Mouse (Mus musculus) heart, embryonic 14.5 days (tissue): ENCODE data around the gene Pde5a. TPM values are rescaled to one million over a fixed set of nuclear protein-coding genes. Genes with fewer than 3 reads are reported as not detected.

Experiments
- ATAC-seq: fragments of 200-750 bp; cut with Nextera tagmentation; 2 replicates; pipeline ENCODE4 v1.8.0; 2017; ENCODE audit warnings: low read depth, moderate TSS enrichment; ENCODE audit not compliant: insufficient number of reproducible peaks, insufficient read depth, low FRiP score
- H3K27ac ChIP-seq, 2 experiments: fragments of 200-500 bp in 1 of 2; fragments of 300-500 bp in 1 of 2; sonication (generic) in 1 of 2; replicated peaks in 1 of 2; 2 replicates each; pipeline ENCODE4 v1.5.1; 2012 to 2014; ENCODE audit warnings: low read depth in 2 of 2, low read length in 2 of 2, control low read depth in 1 of 2, mild to moderate bottlenecking in 1 of 2, mixed read lengths in 1 of 2; ENCODE audit not compliant: control insufficient read depth in 1 of 2, insufficient read depth in 1 of 2
- H3K27me3 ChIP-seq: fragments of 300-500 bp; sonication (generic); 2 replicates; pipeline ENCODE4 v1.6.1; 2014; ENCODE audit warnings: mild to moderate bottlenecking, low read length, control low read depth; ENCODE audit not compliant: control insufficient read depth, insufficient read depth
- H3K36me3 ChIP-seq: fragments of 300-500 bp; sonication (generic); 2 replicates; pipeline ENCODE4 v1.6.1; 2014; ENCODE audit warnings: mild to moderate bottlenecking, control low read depth, low read length, mixed read lengths; ENCODE audit not compliant: control insufficient read depth, insufficient read depth
- H3K4me1 ChIP-seq, 2 experiments: fragments of 200-500 bp in 1 of 2; fragments of 300-500 bp in 1 of 2; sonication (generic) in 1 of 2; 2 replicates each; pipeline ENCODE4 v1.6.1; 2012 to 2014; ENCODE audit warnings: low read length in 2 of 2, control low read depth in 1 of 2, mixed read lengths in 1 of 2; ENCODE audit not compliant: control insufficient read depth in 2 of 2, insufficient read depth in 2 of 2
- H3K4me2 ChIP-seq: fragments of 300-500 bp; sonication (generic); 2 replicates; pipeline ENCODE4 v1.6.1; 2014; ENCODE audit warnings: mild to moderate bottlenecking, low read length
- H3K4me3 ChIP-seq, 2 experiments: fragments of 200-500 bp in 1 of 2; fragments of 300-500 bp in 1 of 2; sonication (generic) in 1 of 2; 2 replicates each; pipeline ENCODE4 v1.5.1; 2012 to 2014; ENCODE audit warnings: low read length in 2 of 2, mild to moderate bottlenecking in 2 of 2, control low read depth in 1 of 2, low read depth in 1 of 2, moderate library complexity in 1 of 2; ENCODE audit not compliant: control insufficient read depth in 1 of 2, insufficient read depth in 1 of 2
- H3K9ac ChIP-seq: fragments of 300-500 bp; sonication (generic); 2 replicates; pipeline ENCODE4 v1.6.1; 2014; ENCODE audit warnings: mild to moderate bottlenecking, low read length
- H3K9me3 ChIP-seq: fragments of 300-500 bp; sonication (generic); 2 replicates; pipeline ENCODE4 v1.6.1; 2016; ENCODE audit warnings: low read length, control low read depth; ENCODE audit not compliant: control insufficient read depth
- WGBS: fragments of 180-500 bp; shearing (Covaris S2); extraction: QIAGEN DNeasy Blood & Tissue Kit; methylation state at CpG from one replicate; pipeline ENCODE4 v1.1.7; 2014; 5-methylcytosine and 5-hydroxymethylcytosine counted together
- polyA plus RNA-seq: library from polyadenylated mRNA; unstranded; fragments of >200 nt; fragmentation: Nextera tagmentation; extraction: Ambion mirVana; gene quantifications from 2 replicates; pipeline ENCODE4 v1.2.1, GENCODE M21; 2014

Pde5a gene
- polyA plus RNA-seq, 1 experiment from 2014 or later: 4.1 TPM

DNA sequence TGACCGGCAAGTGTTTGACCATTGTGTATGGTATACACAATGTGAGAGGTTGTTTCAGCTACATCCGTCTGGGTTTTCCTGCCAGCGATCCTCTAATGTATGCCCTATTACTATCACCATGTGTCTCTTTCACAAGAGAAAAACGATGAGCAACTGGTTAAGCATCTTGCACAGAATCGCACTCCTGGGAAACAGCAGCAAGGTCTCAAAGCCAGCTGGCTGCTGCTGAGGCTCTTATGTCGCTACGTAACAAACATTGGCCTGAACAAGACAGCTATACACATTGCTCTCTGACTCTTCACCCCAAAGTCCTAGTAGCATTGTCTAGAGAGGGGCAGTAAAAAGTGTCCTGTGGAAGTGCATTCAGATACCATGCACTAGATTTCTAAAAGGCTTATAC lies 23.5 kb upstream of the Pde5a start:
- WGBS: 79% methylated on average over 7 of the region's 7 CpGs
- H3K9ac ChIP-seq: no peak overlapping the region
- H3K4me2 ChIP-seq: no peak overlapping the region
- H3K4me3 ChIP-seq: no peak overlapping the region
- ATAC-seq: no peak
- no peaks in the 10 kb centered on the region for H3K36me3 ChIP-seq
- H3K4me1 ChIP-seq: no peaks in the 10 kb centered on the region; a peak in 1 of 4 replicates
- H3K27me3 ChIP-seq: no peaks in the 10 kb centered on the region
- H3K9me3 ChIP-seq: peaks cover 6% of the 10 kb centered on the region; the same call in 1 of the 2 replicates
- no peak overlapping the region for H3K27ac ChIP-seq

DNA sequence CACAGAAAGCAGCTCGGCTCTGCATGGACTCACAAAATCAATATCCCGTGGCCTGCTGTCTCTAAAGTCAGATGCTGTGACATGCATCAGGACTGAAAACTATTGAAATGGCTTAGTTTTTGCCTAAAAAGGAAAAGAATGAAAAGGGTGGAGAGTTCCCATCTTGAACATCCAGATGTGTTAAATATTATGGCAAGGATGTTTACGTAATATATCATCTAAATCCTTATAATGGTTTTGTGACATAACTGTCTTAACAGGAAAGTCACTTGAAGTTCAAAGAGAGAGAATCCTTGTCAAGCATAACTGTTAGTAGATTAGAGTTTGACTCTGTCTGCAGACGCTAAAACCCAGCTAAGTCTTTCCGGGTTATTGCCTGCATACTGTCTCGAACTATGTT lies 20.3 kb upstream of the Pde5a start:
- Histone ChIP-seq H3K27ac (no peak overlapping the region), H3K9me3 (peaks cover 6% of the 10 kb centered on the region; the same call in 1 of the 2 replicates), H3K27me3 (no peaks in the 10 kb centered on the region), H3K36me3 (no peaks in the 10 kb centered on the region), H3K9ac (no peak overlapping the region), H3K4me1 (no peaks in the 10 kb centered on the region; a peak in 1 of 4 replicates), H3K4me3 (no peak overlapping the region), H3K4me2 (no peak overlapping the region)
- no peak for ATAC-seq
- 84% methylated on average over 6 of the region's 6 CpGs for WGBS

DNA sequence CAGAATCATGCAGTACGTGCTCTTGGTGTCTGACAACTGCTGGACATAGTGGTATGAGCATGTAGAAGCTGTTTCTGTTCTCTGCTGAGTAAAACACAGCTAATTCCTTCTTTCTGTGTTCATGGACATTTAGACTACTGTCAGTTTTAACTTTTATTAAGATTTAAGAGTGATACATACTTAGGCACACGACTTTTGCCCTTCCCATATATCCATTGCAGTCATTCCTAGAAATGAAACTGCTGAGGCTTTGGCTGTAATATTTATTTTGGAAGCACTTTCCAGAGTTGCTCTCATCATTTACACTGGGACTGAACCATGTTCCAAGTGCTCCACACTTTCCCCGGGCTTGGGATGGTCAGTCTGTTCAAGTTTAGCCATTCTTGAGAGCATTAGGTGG lies 18.6 kb upstream of the Pde5a start:
- no peak for ATAC-seq
- 65% methylated on average over 3 of the region's 3 CpGs for WGBS
- no peak overlapping the region for H3K27ac ChIP-seq

DNA sequence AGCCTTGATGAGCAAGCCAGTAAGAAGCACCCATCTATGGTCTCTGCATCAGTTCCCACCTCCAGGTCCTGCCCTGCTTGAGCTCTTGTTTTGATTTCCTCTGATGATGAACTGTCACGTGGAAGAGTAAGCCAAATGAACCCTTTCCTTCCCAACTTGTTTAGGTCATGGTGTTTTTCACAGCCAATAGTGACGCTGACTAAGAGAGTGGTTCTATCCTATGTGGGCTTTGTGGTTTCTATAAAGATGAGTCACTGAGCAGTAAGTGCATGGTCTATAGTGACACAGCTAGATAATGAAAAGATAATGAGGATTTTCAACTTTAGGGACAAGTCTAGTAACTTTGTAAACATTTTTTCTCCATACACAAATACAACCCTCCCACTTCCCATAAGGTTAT lies 10.1 kb upstream of the Pde5a start:
- H3K27me3 ChIP-seq: no peaks in the 10 kb centered on the region
- H3K4me1 ChIP-seq: no peaks in the 10 kb centered on the region
- no peaks in the 10 kb centered on the region for H3K36me3 ChIP-seq
- H3K9ac ChIP-seq: no peak overlapping the region
- ATAC-seq: no peak
- H3K4me2 ChIP-seq: no peak overlapping the region
- H3K27ac ChIP-seq: no peak overlapping the region
- H3K4me3 ChIP-seq: no peak overlapping the region
- no peaks in the 10 kb centered on the region for H3K9me3 ChIP-seq
- 73% methylated on average over 2 of the region's 2 CpGs for WGBS

More for the DNA sequence above, 18.6 kb upstream of the Pde5a start:
- H3K4me1 ChIP-seq: no peaks in the 10 kb centered on the region
- no peaks in the 10 kb centered on the region for H3K36me3 ChIP-seq
- H3K27me3 ChIP-seq: no peaks in the 10 kb centered on the region
- no peak overlapping the region for H3K4me3 ChIP-seq
- H3K9me3 ChIP-seq: peaks cover 6% of the 10 kb centered on the region; the same call in 1 of the 2 replicates
- H3K9ac ChIP-seq: no peak overlapping the region
- no peak overlapping the region for H3K4me2 ChIP-seq

DNA sequence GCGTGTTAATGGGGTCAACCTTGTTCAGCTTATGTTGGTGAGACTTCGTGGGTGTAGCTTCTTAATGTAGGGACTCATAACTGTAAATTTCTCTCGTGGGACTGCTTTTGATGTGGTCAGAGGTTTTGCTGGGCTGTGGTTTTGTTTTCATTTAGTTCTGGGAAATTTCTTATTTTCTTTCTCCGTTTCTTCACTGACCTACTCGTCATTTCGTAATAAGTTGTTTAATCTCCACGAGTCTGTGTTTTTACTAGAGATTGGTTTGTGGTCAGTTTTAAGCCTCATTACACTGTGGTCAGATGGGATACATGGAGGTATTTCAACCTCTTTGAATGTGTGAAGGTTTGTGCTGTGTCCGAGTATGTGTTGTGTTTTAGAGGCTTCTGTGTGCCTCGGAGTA lies 7.2 kb upstream of the Pde5a start:
- no peaks in the 10 kb centered on the region for H3K27me3 ChIP-seq
- H3K4me2 ChIP-seq: no peak overlapping the region
- no peak overlapping the region for H3K27ac ChIP-seq
- no peak for ATAC-seq
- H3K36me3 ChIP-seq: no peaks in the 10 kb centered on the region
- H3K4me1 ChIP-seq: no peaks in the 10 kb centered on the region
- no peak overlapping the region for H3K4me3 ChIP-seq
- H3K9me3 ChIP-seq: no peaks in the 10 kb centered on the region
- H3K9ac ChIP-seq: no peak overlapping the region
- WGBS: 79% methylated on average over 9 of the region's 9 CpGs

DNA sequence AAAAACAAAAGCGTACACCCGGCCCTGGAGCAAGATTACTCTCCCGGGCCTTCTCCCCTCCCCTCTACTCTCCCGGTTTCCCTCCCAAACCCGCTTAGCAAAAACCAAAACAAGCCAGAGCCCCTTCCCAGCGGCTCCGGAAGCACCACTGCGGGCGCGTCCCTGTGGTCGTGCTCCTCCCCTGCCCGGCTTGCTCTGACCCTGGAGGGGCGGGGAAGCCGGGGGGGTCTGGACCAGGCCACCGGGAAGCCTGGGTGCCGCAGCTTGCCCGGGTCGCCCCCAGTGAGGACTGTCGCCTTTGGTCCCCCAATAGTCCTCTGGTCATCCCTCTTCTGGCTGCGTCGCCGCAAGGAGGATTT lies 833 bp downstream of the Pde5a start:
- under 1% methylated on average over 22 of the region's 22 CpGs for whole genome bisulfite sequencing

DNA sequence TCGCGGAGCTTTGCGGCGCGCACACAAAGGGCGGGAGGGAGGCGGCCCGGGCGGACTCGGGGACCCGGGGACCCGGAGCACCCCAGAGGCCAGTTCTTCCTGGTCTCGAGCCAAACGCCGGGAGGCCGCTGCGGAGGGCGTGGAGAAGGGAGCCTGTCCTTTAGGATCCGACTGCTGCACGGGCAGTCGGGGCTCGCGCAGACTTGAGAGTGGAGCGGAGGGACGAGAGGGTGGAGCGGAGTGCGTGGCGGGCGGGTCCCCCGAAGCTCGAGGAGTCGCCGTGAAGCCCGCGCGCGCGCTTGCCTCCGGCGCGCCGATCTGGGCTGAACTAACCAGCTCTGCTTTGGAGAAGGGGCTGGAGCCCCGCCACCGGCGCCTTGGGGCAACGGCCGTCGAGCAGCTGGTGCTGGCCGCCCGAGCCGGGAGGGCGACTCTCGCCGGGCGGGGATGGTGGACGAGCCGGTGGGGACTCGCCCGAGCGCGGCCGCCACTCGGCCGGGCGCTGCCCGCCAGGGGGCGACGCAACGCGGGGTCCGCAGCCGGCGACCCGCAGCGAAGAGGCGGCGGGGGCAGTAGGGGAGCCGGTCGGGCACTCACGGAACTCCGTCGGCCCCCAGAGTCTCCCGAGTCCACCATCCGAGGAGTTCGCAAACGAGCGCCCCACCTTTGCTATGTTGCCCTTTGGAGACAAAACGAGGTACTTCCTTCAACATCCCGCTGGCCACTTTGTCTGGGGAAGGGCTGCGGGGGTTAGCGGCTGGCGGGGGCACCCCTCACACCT lies 1.4 kb downstream of the Pde5a start:
- Histone ChIP-seq H3K27me3 (no peaks in the 10 kb centered on the region), H3K27ac (peak overlapping the region; percentile 40 to 83), H3K9me3 (no peaks in the 10 kb centered on the region), H3K36me3 (no peaks in the 10 kb centered on the region), H3K4me1 (no peaks in the 10 kb centered on the region), H3K9ac (peak overlapping the region; percentile 86), H3K4me2 (peak overlapping the region; percentile 90), H3K4me3 (peak overlapping the region; percentile 82 to 85)
- WGBS: under 1% methylated on average over 89 of the region's 92 CpGs
- ATAC-seq: peak; percentile 82

More for the DNA sequence above, 833 bp downstream of the Pde5a start:
- Histone ChIP-seq H3K27me3 (no peaks in the 10 kb centered on the region), H3K9ac (peak overlapping the region; percentile 86), H3K4me1 (no peaks in the 10 kb centered on the region), H3K36me3 (no peaks in the 10 kb centered on the region), H3K4me2 (peak overlapping the region; percentile 90), H3K27ac (peak overlapping the region; percentile 40 to 83), H3K4me3 (peak overlapping the region; percentile 82 to 85), H3K9me3 (no peaks in the 10 kb centered on the region)
- ATAC-seq: peak; percentile 51
